Mouse (Mus musculus) CH12F3 (cell line): ENCODE measurements around the gene Tppp2.

ENCODE experiments used
- in situ Hi-C: fragments of 300-500 bp; cut with MboI; formaldehyde crosslinking; loops from 2 replicates; pipeline ENCODE4 v1.14.3; 2020; ENCODE audit warnings: low sequenced_read_pairs

The Tppp2 gene

GRCm38 (mm10) chr14:51918125-51918524 is at the start of gene Tppp2:
TSS of gene Tppp2 (plus strand) at chr14:51918425.
- in situ Hi-C loops = no loop called here

DNA sequence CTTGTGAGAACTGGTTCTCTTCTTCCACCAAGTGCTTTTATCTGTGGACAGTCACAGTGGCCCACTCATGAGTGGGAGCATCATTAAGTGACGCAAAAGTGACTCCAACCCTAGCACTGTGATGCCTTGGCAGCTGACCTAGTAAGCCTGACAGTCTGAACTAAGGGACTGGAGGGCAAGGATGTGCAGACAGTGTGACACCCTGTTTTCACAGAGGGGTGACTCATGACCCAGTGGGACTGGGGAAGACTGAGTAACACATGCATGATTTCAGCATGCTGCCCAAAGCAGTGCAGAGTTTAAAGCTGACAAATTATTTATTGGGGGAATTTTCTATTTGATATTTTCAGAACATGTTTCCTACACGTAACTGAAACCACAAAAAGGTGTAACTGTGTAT is 47.5 kb upstream of the Tppp2 start:
- in situ Hi-C loops = no loop called here

DNA sequence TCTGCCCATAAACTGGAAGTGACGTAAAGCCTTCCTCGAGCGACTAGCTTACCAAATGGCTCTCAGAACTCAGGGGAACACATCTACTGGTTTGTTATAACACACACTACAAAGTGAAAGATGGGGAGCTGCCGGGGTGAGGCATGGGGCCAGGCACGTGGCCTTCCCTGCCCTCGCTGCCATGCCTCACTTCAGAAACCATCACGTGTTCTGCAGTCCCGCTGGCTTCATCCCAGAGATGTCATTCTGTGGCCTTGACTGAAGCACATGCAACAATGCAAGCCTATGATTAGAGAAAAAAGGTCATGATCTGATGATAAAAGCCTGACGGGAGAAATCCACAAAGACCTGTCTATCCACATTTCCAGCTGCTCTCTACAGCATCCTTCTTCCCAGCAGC is 46.5 kb upstream of the Tppp2 start:
- in situ Hi-C loops = no loop called here

GRCm38 (mm10) chr14:51877517-51877916 is 40.7 kb upstream of the Tppp2 start:
- in situ Hi-C loops = no loop called here

- in situ Hi-C loops = no loop called here
These were observed 34.6 kb upstream of the Tppp2 start for GRCm38 (mm10) chr14:51883527-51884030.

DNA sequence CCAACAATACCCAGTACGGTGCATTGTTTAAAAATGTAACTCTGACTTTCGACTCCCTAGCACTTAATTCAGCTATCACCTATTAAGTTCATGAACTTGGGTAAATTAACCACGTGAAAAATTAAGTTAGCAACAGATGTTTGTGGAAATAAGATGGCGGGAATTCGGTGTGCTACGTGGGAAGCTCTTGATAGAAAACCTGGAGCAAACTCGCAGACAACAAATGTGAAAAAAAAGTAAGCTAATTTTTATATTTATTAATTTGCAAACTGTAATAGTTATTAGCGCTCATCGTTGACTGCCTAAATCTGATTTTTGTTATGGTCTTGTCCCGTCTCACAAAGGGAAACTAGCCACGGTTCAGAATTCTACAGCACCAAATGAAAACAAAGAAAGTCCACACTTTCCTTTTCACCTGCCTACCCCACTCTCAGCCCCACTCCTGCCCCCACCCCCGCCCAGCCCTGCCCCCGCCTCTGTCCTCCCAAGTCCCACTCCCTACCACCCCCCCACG is 34.1 kb upstream of the Tppp2 start:
- in situ Hi-C loops = no loop called here

- in situ Hi-C loops = no loop called here
These were observed 33.5 kb upstream of the Tppp2 start, which contains the start of gene Mettl17 for GRCm38 (mm10) chr14:51884598-51885331. TSS of gene Mettl17 (plus strand) at chr14:51884842.

GRCm38 (mm10) chr14:51886051-51886450 is 32.2 kb upstream of the Tppp2 start:
- in situ Hi-C loops = no loop called here

- in situ Hi-C loops = no loop called here
These were observed 28.4 kb upstream of the Tppp2 start for GRCm38 (mm10) chr14:51889833-51890232.

DNA sequence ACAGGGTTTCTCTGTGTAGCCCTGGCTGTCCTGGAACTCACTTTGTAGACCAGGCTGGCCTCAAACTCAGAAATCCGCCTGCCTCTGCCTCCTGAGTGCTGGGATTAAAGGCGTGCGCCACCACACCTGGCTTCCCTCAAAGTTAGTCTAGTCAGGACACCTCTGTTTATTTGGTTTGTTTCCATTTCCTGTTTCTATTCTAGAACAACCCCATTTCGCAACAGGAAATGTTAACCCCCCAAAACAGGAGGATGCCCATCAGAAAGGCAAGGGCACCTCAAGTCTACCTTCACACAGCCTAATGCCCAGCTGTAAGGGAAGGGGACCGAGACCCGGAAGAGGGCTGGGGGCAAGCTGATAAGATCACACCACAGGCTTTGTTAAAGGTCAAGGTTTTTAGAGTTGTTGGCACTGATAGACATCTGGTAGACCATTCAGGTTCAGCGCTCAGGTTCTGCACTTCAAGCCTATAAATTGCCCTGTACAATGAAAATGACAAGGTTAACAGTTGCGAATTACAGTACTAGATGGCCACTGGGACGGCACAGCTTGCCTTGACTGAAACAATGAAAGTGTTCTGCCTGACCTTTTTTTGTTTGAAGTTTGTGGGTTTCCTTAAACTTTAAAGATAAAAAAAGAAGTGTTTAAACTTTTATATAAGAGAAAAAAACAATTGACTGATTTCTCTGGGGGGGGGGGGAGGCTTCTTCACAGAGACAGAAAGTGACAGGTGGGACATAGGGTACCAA is 25.9 kb upstream of the Tppp2 start, which contains the start of gene Slc39a2:
Slc39a2 (plus strand) TSS at position 699 of the 749 bp plus-strand sequence.
- in situ Hi-C loops = no loop called here

DNA sequence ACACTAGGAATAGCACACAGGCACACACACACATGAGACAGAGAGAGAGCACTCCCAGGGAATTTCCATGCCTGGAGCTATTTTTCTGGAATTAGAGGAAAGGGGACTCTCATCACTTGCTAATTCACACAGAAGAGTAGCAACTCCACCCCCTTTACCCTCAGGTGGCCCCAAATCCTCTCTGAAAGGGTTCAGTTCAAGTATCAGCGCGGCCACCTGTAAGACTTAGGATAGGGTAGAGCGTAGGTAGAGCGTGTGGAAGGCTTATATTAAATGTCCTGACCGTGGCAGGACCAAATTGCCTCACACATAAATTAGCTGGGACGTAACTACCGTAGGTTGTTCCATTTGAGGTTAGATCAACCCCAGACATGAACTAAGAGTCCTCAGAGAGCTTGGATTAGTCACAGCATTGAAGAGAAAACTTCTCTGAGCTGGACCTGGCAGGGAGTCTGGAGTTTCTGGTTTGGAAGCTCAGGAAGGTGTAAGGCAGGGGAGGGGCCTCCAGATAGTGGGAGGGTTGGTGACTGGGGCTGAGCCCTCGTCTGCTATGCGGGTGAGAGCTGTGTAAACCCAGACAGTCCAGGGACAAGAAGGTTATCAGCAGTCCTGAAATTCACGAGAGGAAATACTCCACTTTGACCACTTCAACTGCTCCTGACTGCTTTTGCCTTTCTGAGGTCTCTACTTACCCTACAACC is 25.0 kb upstream of the Tppp2 start:
- in situ Hi-C loops = no loop called here

- in situ Hi-C loops = no loop called here
These were observed 24.4 kb upstream of the Tppp2 start for GRCm38 (mm10) chr14:51893809-51894208.

DNA sequence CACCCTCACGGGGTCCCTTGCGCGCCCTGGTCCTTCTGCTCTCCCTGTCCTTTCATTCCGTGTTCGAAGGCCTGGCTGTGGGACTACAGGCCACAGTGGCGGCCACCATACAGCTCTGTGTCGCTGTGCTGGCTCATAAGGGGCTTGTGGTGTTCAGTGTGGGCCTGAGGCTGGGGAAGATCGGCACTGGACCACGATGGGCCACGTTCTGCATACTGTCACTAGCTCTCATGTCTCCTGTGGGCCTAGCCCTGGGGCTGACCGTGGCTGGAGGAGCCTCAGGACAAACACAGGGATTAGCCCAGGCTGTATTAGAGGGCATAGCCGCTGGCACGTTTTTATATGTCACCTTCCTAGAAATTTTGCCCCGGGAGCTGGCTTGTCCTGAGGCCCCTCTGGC is 23.2 kb upstream of the Tppp2 start:
- in situ Hi-C loops = no loop called here

DNA sequence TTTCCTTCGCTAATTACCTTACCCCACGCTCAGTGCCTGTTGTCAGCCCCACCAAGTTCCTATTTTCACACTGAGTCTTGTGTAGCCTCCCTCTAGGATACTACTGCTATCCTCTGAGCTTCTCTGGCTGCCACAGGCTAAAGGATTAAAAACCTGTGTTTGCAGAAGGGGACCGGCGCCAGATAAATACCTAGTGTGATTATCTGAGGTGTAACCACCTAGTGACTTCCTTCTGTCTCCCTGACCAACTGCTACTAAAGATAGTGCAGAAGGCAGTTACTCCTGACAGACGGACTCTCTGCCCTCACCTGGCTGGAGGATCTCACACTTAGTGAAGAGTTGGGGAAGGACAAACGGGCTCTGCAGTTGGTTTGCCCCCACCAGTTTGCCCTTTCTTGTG is 22.2 kb upstream of the Tppp2 start:
- in situ Hi-C loops = no loop called here

GRCm38 (mm10) chr14:51896539-51897170 is 21.6 kb upstream of the Tppp2 start:
- in situ Hi-C loops = no loop called here

DNA sequence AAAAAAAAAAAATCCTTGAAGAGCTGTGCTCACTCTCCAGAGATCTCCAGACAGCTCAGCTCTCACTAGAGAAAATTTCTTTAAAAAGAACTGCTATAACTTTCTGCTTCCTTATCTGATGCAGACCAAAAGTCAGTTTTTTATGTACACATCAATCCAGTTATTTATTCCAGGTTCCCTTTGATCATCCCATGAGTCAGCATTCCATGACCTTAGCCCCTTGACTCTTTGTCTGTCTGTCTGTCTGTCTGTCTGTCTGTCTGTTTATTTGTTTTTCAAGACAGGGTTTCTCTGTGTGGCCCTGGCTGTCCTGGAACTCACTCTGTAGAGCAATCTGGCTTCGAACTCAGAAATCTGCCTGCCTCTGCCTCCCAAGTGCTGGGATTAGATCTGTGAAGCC is 18.9 kb upstream of the Tppp2 start:
- in situ Hi-C loops = no loop called here

GRCm38 (mm10) chr14:51902806-51903710 is 15.2 kb upstream of the Tppp2 start:
- in situ Hi-C loops = no loop called here

GRCm38 (mm10) chr14:51903782-51904181 is 14.4 kb upstream of the Tppp2 start:
- in situ Hi-C loops = no loop called here

GRCm38 (mm10) chr14:51904706-51905105 is 13.5 kb upstream of the Tppp2 start:
- in situ Hi-C loops = loop anchor here (5.0 kb wide), 1 partner anchor 103 kb away; no protein-coding TSS in a partner anchor
